8 mouse cellular contexts compared by ENCODE assay signal in the genomic region with DNA sequence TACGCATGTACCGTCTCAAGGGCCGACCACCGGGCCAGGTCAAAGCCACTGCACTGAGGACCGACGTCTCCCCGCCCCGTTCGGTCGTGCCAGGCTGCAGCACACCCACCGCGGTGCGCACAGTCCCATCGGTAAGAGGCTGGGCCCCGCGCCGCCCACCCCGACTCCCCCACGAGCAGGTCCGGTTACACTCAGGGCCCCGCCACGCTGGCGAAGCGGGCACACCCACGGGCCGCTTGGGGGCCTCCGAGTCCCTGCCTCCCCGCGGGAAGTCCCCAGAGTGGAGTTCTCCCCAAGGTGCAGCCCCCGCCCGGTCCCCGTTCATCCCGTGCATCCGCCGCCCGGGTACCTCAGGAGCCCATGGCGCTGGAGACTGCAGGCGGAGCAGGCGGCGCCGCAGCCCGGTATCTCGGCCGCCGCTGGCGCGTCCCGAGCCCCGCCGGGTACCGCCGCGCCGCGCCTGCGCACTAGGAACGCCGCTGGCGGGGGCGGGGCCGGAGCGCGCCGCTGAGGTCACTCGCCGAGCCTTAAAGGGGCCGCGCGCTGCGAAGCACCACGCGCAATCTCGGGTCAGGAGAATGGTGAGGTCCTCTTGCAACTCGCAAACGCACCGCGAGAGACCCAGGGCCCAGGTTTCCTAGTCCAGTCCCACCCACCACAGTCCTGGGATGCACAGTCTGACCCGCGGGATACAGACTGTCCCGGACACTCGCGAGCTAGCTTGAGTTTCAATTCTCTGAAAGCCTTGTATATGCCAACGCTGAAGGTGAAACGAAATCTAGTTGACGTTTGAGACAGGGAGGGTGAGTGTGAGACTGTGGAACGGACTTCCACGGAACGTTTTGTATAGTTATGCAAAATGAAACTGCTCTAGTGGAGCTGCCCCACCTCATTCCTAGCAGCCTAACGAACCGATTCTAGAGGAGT. TPM values are rescaled to one million over a fixed set of nuclear protein-coding genes. Genes with fewer than 3 reads are reported as not detected.
A peak's percentile ranks its signal among the peaks of the same experiment; 100 is the strongest.
DNase-seq lines count a peak whose midpoint lies in the region; ATAC-seq lines count a peak whose summit lies in the region.

Gene Tmem184b (minus strand): TSS at position 734 of the 927 bp plus-strand sequence.

- H3K9ac ChIP-seq in forebrain, embryonic 14.5 days (ENCODE audit: low read length), result peak within 1 kb of the TSS; percentile 94
- H3K9ac ChIP-seq in liver, embryonic 16.5 days (ENCODE audit: low read depth, low read length), result peak within 1 kb of the TSS; percentile 77
- peak within 1 kb of the TSS; percentile 96 for H3K9ac ChIP-seq in neural tube, embryonic 13.5 days

- under 1% methylated on average over 78 of the region's 90 CpGs for WGBS in forebrain, embryonic 14.5 days
- under 1% methylated on average over 90 of the region's 90 CpGs for WGBS in large intestine, adult 2 months
- under 1% methylated on average over 88 of the region's 90 CpGs for WGBS in liver, embryonic 16.5 days (ENCODE audit: insufficient replicate concordance)
- under 1% methylated on average over 90 of the region's 90 CpGs for WGBS in neural tube, embryonic 13.5 days

- peaks cover 7% of the 10 kb centered on the region for H3K4me1 ChIP-seq in forebrain, embryonic 14.5 days (ENCODE audit: control insufficient read depth, insufficient read depth, low read length)
- peaks cover 20% of the 10 kb centered on the region for H3K4me1 ChIP-seq in liver, embryonic 16.5 days (ENCODE audit: control insufficient read depth, low read depth, low read length)
- peaks cover 47% of the 10 kb centered on the region for H3K4me1 ChIP-seq in neural tube, embryonic 13.5 days (replicated peaks)

- no peaks in the 10 kb centered on the region for H3K36me3 ChIP-seq in forebrain, embryonic 14.5 days (ENCODE audit: control insufficient read depth, insufficient read depth, low read length)
- H3K36me3 ChIP-seq in liver, embryonic 16.5 days (ENCODE audit: control insufficient read depth, insufficient read depth), result no peaks in the 10 kb centered on the region
- H3K36me3 ChIP-seq in neural tube, embryonic 13.5 days, result 0 out of 2 replicates have a peak, but pooled peaks cover 3% of the 10 kb centered on the region

- H3K9me3 ChIP-seq in forebrain, embryonic 14.5 days (replicated peaks; ENCODE audit: control insufficient read depth, low read length), result no peaks in the 10 kb centered on the region
- H3K9me3 ChIP-seq in liver, embryonic 16.5 days (replicated peaks; ENCODE audit: control insufficient read depth, low read length), result no peaks in the 10 kb centered on the region
- H3K9me3 ChIP-seq in neural tube, embryonic 13.5 days, result no peaks in the 10 kb centered on the region

- peak within 1 kb of the TSS; percentile 68; the same call in 1 of the 2 replicates for H3K27ac ChIP-seq in forebrain, embryonic 14.5 days (ENCODE audit: low read depth, low read length)
- no peak within 1 kb of the TSS for H3K27ac ChIP-seq in liver, embryonic 16.5 days (ENCODE audit: low read length)
- H3K27ac ChIP-seq in neural tube, embryonic 13.5 days (replicated peaks), result peak within 1 kb of the TSS; percentile 80

- no peaks in the 10 kb centered on the region for H3K27me3 ChIP-seq in forebrain, embryonic 14.5 days (replicated peaks; ENCODE audit: control insufficient read depth, insufficient read depth, low read length)
- H3K27me3 ChIP-seq in liver, embryonic 16.5 days (ENCODE audit: control insufficient read depth, insufficient read depth, low read depth, low read length), result peaks cover 3% of the 10 kb centered on the region; the same call in 1 of the 2 replicates
- H3K27me3 ChIP-seq in neural tube, embryonic 13.5 days, result no peaks in the 10 kb centered on the region

- DNase-seq in ES-CJ7 (ENCODE audit: low read depth, low spot score), result peak; percentile 79
- DNase-seq in cerebellum, adult 11 months, result peak; percentile 87
- peak; percentile 91 for DNase-seq in forebrain, embryonic 14.5 days (ENCODE audit: low spot score)
- peak; percentile 92 for DNase-seq in heart, postnatal 10 days
- DNase-seq in large intestine, adult 2 months (ENCODE audit: low read depth, low spot score), result no peak
- peak; percentile 57 for DNase-seq in telencephalon, adult 2 months (ENCODE audit: low read depth, low spot score)

- intact Hi-C loops in heart, postnatal 10 days (cut with DNase I), result no loop called here

- peak within 1 kb of the TSS; percentile 93 for H3K4me3 ChIP-seq in forebrain, embryonic 14.5 days (ENCODE audit: low read depth, low read length)
- H3K4me3 ChIP-seq in liver, embryonic 16.5 days (ENCODE audit: low read depth, low read length), result peak within 1 kb of the TSS; percentile 76
- H3K4me3 ChIP-seq in neural tube, embryonic 13.5 days, result peak within 1 kb of the TSS; percentile 90

- H3K4me2 ChIP-seq in forebrain, embryonic 14.5 days (ENCODE audit: low read length), result peak within 1 kb of the TSS; percentile 85
- peak within 1 kb of the TSS; percentile 91 for H3K4me2 ChIP-seq in liver, embryonic 16.5 days (ENCODE audit: low read depth, low read length)
- H3K4me2 ChIP-seq in neural tube, embryonic 13.5 days, result peak within 1 kb of the TSS; percentile 93

- ATAC-seq in forebrain, embryonic 14.5 days, result peak; percentile 94
- peak; percentile 92 for ATAC-seq in liver, embryonic 16.5 days (ENCODE audit: low read depth)
- peak; percentile 92 for ATAC-seq in neural tube, embryonic 13.5 days (ENCODE audit: low read depth)

RNA-seq across cellular contexts. Expression of gene Tmem184b, which starts in this region (rescaled TPM):
- polyA plus RNA-seq in forebrain, embryonic 14.5 days (2014; fragmentation: Nextera tagmentation; extraction: Ambion mirVana), result 20.3 and 30.6 TPM in 2 replicates
- 10 to 100 TPM; 59.2 to 67.8 TPM for total RNA-seq in heart, postnatal 10 days (2021)
- 35.6 and 50.0 TPM in 2 replicates for polyA plus RNA-seq in large intestine, adult 2 months (2012; rRNA removed)
- 10.4 and 12.1 TPM in 2 replicates for polyA plus RNA-seq in liver, embryonic 16.5 days (2015; fragmentation: Nextera tagmentation; extraction: Ambion mirVana)
- polyA plus RNA-seq in neural tube, embryonic 13.5 days (2015; fragmentation: Nextera tagmentation; extraction: Ambion mirVana), result 42.0 and 45.8 TPM in 2 replicates
